Mouse (Mus musculus): Measurements from ENCODE around the gene Dmrt2. TPM values are rescaled to one million over a fixed set of nuclear protein-coding genes. Genes with fewer than 3 reads are reported as not detected.

Dmrt2 gene
- polyA plus RNA-seq (2016; fragmentation: Nextera tagmentation; extraction: Ambion mirVana) = 0.17 and 0.82 TPM in 2 replicates

DNA sequence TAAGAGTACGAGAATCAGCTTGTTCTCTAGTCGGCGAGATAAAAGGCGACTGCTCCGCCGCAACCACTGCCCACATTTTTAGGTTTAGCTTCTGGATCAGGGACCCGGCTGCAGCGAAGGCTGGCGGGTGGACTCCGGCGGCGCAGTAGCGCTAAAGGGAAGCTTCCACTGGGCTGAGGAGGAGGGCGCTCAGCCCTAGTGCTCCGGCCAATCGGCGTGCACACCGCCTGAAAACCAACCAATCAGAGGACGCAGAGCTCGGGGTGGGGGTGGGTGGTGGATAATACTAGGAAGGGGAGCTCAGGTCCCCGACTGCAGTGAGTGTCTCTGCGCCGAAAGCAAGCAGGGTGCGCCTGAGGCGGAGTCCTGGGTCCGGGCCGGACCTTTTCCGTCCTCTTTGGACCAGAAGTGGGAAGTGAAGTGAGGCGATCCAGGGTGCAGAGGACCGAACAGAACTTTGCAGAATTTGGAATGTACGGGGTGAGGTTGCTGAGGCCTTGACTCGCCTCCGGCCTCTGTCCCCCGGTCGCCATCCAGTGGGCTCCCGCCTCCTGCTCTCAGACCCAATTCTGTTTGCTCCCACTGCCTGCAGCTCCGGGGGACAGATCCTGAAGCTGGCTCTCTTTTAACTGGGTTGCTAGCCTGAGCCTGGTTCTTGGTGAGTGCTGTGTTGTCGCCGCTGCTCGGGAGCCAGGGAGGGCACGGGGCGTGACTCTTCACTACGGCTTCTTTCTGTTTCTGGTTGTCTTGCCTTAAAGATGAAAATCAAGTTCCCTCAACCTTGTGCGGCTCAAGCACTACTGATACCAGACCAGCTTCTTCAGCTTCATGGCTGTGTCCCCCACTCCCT, at the start of gene Dmrt2:
Gene Dmrt2, plus strand, starts transcription at position 311 of the 850 bp plus-strand sequence.
- H3K27me3 ChIP-seq (ENCODE audit: insufficient read depth, poor library complexity, severe bottlenecking) = peaks cover 100% of the 10 kb centered on the region
- peak within 1 kb of the TSS; percentile 59 for H3K4me3 ChIP-seq
- no peaks in the 10 kb centered on the region for H3K9me3 ChIP-seq
- under 1% methylated on average over 44 of the region's 44 CpGs for WGBS
- DNase-seq (ENCODE audit: low spot score) = peak; percentile 92
- peaks cover 26% of the 10 kb centered on the region for H3K4me1 ChIP-seq (replicated peaks)
- H3K36me3 ChIP-seq = no peaks in the 10 kb centered on the region
- no peak within 1 kb of the TSS for H3K27ac ChIP-seq

DNA sequence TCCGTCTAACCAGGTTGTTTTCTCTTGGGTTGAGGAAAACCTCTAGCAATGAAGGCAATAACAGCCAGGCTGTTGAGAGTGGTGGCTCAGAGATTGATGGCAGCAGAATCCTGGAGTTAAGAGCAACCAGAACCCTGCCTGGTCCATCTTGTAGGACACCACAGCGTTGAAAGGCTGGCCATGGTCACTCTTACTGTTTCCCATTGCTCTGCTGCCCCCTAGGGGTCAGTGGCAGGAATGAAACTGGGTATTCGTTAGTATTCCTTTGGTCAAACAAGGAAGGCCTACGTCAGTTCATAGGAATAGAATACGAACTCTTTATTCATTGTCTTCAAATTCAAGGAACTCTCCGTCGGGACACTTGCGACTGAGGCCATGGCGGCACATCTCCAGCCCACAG, 43.7 kb upstream of the Dmrt2 start:
- 13% methylated on average over 9 of the region's 9 CpGs for WGBS
- Histone ChIP-seq H3K4me3 (no peak overlapping the region), H3K27ac (no peak overlapping the region), H3K27me3 (ENCODE audit: insufficient read depth, poor library complexity, severe bottlenecking) (peaks cover 76% of the 10 kb centered on the region), H3K9me3 (no peaks in the 10 kb centered on the region), H3K36me3 (no peaks in the 10 kb centered on the region), H3K4me1 (replicated peaks) (no peaks in the 10 kb centered on the region)
- DNase-seq (ENCODE audit: low spot score) = peak; percentile 72

DNA sequence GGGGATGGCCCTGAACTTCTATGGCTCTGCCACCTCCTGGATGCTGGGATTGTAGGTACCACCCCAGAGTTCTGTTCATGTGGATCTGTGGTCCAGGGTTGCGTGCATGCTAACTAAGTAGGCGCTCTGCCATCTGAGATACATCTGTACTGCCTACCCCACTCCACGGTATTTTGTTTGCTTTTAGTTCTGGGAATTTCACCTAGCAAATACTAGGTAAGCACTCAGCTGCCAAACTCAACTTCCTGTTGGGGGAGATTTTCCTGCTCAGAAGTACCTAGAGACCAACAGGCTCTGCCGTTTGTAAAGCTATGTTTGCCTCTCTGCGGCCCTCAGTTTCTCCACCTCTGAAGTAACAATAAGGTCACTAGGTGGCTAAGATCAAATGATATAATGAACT, 37.1 kb upstream of the Dmrt2 start:
- Histone ChIP-seq H3K9me3 (no peaks in the 10 kb centered on the region), H3K36me3 (no peaks in the 10 kb centered on the region), H3K4me3 (no peak overlapping the region), H3K27me3 (ENCODE audit: insufficient read depth, poor library complexity, severe bottlenecking) (peaks cover 14% of the 10 kb centered on the region; the same call in 1 of the 2 replicates), H3K27ac (no peak overlapping the region), H3K4me1 (replicated peaks) (no peaks in the 10 kb centered on the region)
- DNase-seq (ENCODE audit: low spot score) = no peak
- WGBS = 89% methylated on average over 5 of the region's 5 CpGs

DNA sequence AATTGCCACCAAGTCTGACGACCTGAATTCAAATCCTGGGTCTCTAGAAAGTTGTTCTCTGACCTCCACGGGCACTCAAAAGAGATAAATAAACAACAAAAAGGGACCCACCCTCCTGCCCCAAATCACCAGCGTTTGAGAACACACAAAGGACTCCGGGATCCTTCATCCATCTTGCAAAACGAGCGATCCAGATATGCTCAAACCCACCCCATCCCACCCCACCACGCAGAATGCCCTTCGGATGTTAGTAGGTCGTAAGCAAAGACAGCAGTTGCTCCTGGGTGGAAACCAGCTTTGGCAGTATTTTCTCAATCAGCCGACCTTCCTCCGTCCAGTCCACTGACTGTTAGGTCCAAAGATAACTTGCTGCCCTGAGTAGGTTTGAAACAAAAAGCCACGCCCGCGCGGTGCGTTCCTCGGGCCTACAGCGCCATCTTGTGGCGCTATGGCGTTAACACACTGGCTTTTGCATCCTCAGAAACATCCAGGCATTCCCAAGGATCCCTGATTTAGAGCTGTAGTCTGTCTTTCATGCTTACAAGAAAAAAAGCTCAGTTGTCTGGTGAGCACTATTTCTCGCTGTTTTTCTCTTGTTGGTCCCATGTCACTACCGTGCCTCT, 36.5 kb upstream of the Dmrt2 start:
- Histone ChIP-seq H3K36me3 (no peaks in the 10 kb centered on the region), H3K4me1 (replicated peaks) (peaks cover 2% of the 10 kb centered on the region; the same call in 1 of the 2 replicates), H3K27me3 (ENCODE audit: insufficient read depth, poor library complexity, severe bottlenecking) (peaks cover 8% of the 10 kb centered on the region; the same call in 1 of the 2 replicates), H3K27ac (peak overlapping the region; percentile 85), H3K4me3 (peak overlapping the region; percentile 44), H3K9me3 (no peaks in the 10 kb centered on the region)
- DNase-seq (ENCODE audit: low spot score) = peak; percentile 85
- WGBS = 15% methylated on average over 22 of the region's 22 CpGs

DNA sequence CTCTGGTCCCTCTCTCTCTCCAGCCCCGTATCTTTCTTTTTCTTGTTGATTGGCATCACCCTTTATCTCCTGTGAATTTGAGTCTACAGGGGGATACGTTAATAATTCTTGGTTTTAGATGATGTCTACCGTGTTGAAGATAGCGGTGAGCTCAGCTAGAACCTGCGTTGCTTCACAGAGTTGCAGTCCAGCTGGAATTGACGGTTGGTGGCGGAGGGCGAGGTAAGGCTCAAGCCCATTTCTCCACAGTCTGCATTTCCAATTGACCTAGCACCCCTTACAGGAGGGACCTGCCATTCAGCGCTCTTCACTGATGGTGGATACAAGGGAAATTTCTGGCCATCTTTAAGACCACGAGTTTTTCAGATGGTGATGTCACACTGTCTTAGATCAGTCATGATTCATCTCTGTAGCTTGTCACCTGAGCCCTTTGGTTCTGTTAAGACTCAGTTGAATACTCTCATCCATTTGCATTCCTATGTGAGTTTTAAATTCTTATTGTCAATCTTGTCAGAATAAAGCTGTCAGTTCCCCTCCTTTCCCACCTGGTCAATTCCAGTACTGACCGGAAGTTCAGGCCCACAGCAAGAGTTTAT, 33.3 kb upstream of the Dmrt2 start:
- Histone ChIP-seq H3K4me3 (no peak overlapping the region), H3K27me3 (ENCODE audit: insufficient read depth, poor library complexity, severe bottlenecking) (peaks cover 4% of the 10 kb centered on the region; the same call in 1 of the 2 replicates), H3K36me3 (no peaks in the 10 kb centered on the region), H3K27ac (no peak overlapping the region), H3K9me3 (no peaks in the 10 kb centered on the region), H3K4me1 (replicated peaks) (peaks cover 6% of the 10 kb centered on the region; the same call in 1 of the 2 replicates)
- DNase-seq (ENCODE audit: low spot score) = no peak
- 78% methylated on average over 11 of the region's 11 CpGs for whole genome bisulfite sequencing

DNA sequence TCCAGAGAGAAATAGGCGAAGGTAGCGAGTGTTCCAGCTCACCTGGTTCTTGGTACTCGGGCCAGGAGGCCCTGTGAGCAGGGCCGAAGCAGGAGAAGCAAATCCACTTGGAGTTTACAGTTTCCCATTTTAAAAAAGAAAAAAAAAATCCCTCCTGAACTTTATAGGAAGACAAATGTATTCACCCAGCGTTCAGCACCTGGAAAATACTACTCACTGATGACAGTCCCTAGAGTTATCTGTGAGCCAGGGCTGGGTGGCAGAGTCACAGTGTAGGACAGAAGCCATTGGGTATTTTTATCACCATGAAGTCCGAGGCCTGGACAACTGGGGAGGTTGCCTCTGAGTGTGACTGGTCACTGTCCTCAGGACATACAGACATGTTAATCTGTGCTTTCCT, 30.4 kb upstream of the Dmrt2 start:
- no peak for DNase-seq (ENCODE audit: low spot score)
- Histone ChIP-seq H3K27me3 (ENCODE audit: insufficient read depth, poor library complexity, severe bottlenecking) (peaks cover 4% of the 10 kb centered on the region; the same call in 1 of the 2 replicates), H3K4me3 (no peak overlapping the region), H3K27ac (no peak overlapping the region), H3K36me3 (no peaks in the 10 kb centered on the region), H3K4me1 (replicated peaks) (peaks cover 6% of the 10 kb centered on the region; the same call in 1 of the 2 replicates), H3K9me3 (no peaks in the 10 kb centered on the region)
- 89% methylated on average over 6 of the region's 6 CpGs for WGBS

DNA sequence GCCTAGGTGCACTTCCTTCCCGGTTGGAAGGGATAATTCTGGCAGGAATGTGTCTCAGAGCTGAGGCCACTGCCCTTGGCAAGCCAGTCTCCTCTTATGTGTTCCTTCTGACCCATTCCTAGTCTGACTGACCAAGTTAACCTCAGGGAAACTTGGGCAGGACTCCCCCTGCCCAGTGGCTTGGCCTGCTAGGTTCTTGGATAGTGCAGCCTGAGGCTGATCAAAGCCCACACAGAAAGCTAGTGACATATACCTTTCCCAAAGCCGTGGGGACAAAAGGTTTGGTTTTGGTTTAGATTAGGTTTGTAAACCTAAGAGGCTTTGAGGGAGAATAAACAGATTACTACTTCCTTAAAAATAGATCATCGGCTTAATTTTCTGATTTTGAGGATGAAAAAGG, 25.1 kb upstream of the Dmrt2 start:
- no peak overlapping the region for H3K4me3 ChIP-seq
- H3K36me3 ChIP-seq = no peaks in the 10 kb centered on the region
- no peak overlapping the region for H3K27ac ChIP-seq
- WGBS = 68% methylated on average over 3 of the region's 3 CpGs
- no peaks in the 10 kb centered on the region for H3K27me3 ChIP-seq (ENCODE audit: insufficient read depth, poor library complexity, severe bottlenecking)
- no peaks in the 10 kb centered on the region for H3K9me3 ChIP-seq
- no peak for DNase-seq (ENCODE audit: low spot score)
- no peaks in the 10 kb centered on the region for H3K4me1 ChIP-seq (replicated peaks)

DNA sequence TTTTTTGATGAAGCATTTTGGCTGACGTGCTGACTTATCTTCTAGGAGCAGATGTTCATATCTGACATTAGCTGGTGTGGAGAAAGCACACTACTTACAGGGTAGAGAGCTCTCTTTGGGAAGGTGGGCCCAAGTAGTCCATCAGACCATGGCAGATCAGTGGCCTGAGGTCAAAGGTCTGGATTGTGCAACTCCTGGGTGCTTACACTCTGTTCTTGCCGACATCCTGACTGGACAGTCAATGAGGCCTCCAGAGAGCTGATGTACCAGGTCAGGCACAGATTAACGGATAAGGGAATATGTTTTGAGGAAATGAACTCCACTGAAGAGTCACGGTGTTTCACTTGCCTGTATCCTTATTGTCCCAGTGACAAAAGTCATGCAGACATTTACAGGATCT, 23.5 kb upstream of the Dmrt2 start:
- 69% methylated on average over 4 of the region's 4 CpGs for WGBS
- Histone ChIP-seq H3K27ac (no peak overlapping the region), H3K4me3 (no peak overlapping the region), H3K36me3 (no peaks in the 10 kb centered on the region), H3K27me3 (ENCODE audit: insufficient read depth, poor library complexity, severe bottlenecking) (no peaks in the 10 kb centered on the region), H3K9me3 (no peaks in the 10 kb centered on the region), H3K4me1 (replicated peaks) (no peaks in the 10 kb centered on the region)
- no peak for DNase-seq (ENCODE audit: low spot score)

DNA sequence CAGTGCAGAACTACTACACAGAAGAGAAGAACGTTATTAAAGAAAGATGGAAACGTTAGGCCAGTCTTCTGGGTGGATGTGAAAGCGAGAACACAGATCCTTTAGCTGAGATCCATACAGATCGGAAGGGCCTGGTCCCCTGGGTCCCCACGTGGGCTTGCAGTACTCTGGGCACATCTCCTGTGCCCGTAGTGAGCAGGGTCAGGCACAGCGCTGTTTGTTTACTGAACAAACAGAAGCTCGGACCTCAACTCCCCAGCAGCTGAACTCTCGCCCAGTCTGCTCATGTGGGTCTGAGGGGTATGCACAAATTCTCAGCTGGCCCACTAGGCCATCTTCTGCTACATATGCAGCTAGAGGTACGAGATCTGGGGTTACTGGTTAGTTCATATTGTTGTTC, 21.7 kb upstream of the Dmrt2 start:
- DNase-seq (ENCODE audit: low spot score) = no peak
- 71% methylated on average over 10 of the region's 10 CpGs for WGBS
- Histone ChIP-seq H3K27ac (no peak overlapping the region), H3K4me3 (no peak overlapping the region), H3K9me3 (no peaks in the 10 kb centered on the region), H3K36me3 (no peaks in the 10 kb centered on the region), H3K4me1 (replicated peaks) (peaks cover 11% of the 10 kb centered on the region), H3K27me3 (ENCODE audit: insufficient read depth, poor library complexity, severe bottlenecking) (no peaks in the 10 kb centered on the region)

DNA sequence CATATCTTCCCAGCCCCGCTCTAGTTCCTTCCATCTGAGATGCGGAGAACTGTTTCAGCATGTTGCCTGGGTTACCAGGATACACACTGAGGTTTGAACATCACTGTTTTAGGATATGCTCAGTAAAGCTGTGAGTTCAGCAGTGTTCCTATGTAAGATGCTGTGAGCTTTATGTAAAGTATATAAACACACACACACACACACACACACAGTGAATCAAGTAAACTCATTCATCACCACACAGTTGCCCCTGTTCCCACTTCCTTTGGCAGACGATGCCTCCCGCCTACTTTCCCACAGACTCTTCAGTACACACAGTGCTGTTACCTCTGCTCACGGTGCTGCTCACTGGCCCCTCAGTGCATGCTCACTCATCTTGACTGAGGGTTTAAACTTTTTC, 19.7 kb upstream of the Dmrt2 start:
- H3K27me3 ChIP-seq (ENCODE audit: insufficient read depth, poor library complexity, severe bottlenecking) = no peaks in the 10 kb centered on the region
- no peaks in the 10 kb centered on the region for H3K9me3 ChIP-seq
- no peak overlapping the region for H3K27ac ChIP-seq
- no peak overlapping the region for H3K4me3 ChIP-seq
- 75% methylated on average over 5 of the region's 5 CpGs for WGBS
- no peak for DNase-seq (ENCODE audit: low spot score)
- peaks cover 11% of the 10 kb centered on the region for H3K4me1 ChIP-seq (replicated peaks)
- H3K36me3 ChIP-seq = no peaks in the 10 kb centered on the region

DNA sequence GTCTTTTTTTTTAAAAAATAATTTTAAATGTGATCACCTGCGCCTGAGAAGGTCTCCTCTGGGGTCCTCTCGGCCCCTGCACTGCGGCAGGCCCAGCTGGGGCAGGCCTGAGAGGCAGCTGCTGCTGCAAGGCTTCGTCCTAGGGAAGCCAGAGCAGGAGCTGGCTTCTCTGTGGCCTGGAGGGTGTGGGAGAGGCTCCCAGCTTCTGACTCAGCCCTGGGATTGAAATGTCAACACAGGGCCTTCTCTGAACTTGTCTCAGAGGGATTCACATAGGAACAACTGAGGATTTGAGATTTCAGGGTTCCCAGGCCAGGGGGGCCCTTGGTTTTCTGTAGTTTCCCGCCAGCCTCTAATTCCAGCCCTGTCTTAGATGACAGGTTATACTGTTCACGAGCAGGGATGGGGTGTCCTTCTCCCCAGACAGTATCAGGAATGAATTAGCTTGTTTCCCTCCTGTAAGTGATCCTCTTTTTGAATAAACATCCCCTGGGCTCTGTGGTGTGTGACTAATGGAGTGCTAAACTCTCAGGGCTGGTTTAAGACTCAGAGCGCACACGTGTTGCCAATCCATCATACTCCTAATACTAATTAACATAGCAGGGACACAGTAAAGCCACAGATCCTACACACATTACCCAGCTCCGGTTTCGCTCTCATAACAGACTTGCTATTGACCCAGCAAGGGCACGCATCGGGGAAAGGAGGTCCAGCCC, 18.0 kb upstream of the Dmrt2 start:
- Histone ChIP-seq H3K4me3 (no peak overlapping the region), H3K27ac (no peak overlapping the region), H3K27me3 (ENCODE audit: insufficient read depth, poor library complexity, severe bottlenecking) (no peaks in the 10 kb centered on the region), H3K9me3 (no peaks in the 10 kb centered on the region), H3K36me3 (no peaks in the 10 kb centered on the region), H3K4me1 (replicated peaks) (peaks cover 11% of the 10 kb centered on the region)
- no peak for DNase-seq (ENCODE audit: low spot score)
- 60% methylated on average over 12 of the region's 12 CpGs for WGBS

DNA sequence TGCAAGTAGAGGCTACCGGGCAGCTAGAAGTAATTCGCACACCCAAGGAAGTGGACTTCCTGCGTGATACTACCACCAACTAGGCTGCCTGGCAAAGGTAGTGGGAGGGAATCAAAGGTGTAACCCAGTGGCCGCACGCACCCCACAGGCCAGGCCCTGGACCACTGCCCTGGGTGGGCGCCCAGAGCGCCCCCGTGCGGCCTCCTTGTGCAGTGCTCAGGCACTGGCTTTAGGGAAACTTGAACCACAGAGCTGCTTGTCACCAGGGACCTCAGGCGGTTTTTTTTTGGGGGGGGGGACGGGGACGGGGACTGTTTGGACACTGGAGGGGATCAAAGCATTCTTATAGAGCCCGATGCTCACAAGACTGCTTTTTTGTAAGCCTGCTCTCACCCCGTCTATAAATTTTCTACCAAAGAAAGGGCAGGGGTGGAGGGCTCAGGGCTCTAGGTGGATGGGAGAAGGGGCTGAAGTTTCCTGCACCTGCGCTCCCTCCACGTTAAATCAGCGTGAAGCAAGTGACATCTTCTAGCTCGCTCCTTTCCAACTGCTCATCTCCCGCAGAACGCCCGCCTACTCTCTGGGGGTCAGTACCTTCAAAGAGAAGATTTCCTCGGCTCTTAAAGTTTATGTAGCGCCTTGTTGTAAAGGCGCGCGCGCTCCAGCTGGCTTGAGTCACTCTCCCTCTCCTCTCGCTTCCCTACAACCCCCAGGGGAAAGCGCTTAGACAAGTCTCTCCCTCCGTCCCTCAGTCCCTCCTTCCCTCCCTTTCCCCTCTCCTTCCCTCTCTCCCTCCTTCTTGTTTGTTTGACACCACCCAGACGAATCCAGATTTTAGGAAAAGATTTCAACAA, 6.5 kb upstream of the Dmrt2 start:
- peak; percentile 47 for DNase-seq (ENCODE audit: low spot score)
- Histone ChIP-seq H3K36me3 (no peaks in the 10 kb centered on the region), H3K27me3 (ENCODE audit: insufficient read depth, poor library complexity, severe bottlenecking) (peaks cover 74% of the 10 kb centered on the region), H3K9me3 (no peaks in the 10 kb centered on the region), H3K4me3 (peak overlapping the region; percentile 28), H3K4me1 (replicated peaks) (peaks cover 15% of the 10 kb centered on the region), H3K27ac (no peak overlapping the region)
- 2% methylated on average over 31 of the region's 31 CpGs for WGBS
